Mouse (Mus musculus) v-Abl transformed pro-B cells (cell line): Measurements from ENCODE around the gene Katnal1.

Source experiments
- in situ Hi-C, 2 experiments: fragments of 400-800 bp; cut with MboI; formaldehyde crosslinking; loops; one replicate each; pipeline ENCODE4 v1.15.1; 2025; ENCODE audit not compliant: unreplicated experiment in 2 of 2

The Katnal1 gene

DNA sequence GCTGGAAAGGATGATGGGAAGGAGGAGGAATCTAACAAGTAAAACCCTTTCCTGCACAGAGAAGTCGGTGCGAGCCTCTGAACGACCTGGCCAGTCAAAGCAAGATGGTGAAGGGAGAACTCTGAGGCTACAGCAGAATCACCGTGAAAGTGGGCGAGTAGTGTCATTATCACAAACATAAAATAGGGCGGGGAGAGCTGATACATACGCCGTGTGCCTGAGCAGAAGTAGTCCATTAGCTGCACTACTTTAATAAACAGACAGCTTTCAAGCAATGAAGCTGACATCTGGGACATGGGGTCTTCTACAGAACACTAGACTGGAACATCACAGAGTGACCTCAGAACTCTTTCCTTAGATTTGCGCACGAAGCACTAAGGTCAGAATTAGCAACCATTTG is 32.6 kb downstream of the Katnal1 start:
- in situ Hi-C loops, result loop anchor here (5.0 kb wide), 2 partner anchors 74 to 84 kb away; no protein-coding TSS in a partner anchor

DNA sequence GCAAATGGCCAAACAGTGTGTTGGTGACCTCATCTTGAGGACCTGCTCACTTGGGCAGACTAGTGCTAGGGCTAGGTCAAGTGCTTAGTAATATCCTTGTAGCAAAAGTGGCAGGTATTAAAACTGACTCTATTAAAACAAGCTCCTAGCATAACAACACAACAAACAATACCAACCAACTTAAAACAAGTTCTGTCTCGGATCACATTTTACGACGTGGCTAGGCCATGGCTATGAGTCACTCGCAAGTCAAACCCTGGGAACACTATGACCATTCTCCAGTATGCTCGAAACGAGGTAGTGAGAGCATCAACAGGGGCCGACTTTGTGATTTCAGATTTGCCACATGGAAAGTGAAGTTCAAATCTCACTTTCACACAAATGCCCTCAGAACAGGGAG is 33.3 kb downstream of the Katnal1 start:
- in situ Hi-C loops, result loop anchor here (5.0 kb wide), 2 partner anchors 74 to 84 kb away; no protein-coding TSS in a partner anchor

DNA sequence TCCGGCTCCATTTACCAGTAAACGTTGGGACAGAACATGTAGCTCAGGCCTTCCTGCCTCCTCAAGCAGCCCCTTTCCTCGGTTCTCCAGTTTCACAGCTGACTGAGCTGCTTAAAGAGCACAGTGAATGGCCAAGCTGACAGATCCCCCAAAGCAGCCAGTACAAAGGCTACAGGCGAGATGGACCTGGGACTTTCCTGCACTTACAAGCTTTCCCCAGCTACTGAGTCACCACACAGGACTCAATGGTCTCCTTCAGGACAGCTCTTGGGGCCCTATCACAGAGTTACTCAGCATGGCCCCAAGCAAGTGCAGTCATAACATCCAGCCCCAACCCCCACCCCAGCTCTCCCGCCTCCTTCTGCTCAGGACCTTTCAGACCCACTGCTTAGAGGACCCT is 34.1 kb downstream of the Katnal1 start:
- in situ Hi-C loops, result loop anchor here (5.0 kb wide), 2 partner anchors 73 to 83 kb away; no protein-coding TSS in a partner anchor

DNA sequence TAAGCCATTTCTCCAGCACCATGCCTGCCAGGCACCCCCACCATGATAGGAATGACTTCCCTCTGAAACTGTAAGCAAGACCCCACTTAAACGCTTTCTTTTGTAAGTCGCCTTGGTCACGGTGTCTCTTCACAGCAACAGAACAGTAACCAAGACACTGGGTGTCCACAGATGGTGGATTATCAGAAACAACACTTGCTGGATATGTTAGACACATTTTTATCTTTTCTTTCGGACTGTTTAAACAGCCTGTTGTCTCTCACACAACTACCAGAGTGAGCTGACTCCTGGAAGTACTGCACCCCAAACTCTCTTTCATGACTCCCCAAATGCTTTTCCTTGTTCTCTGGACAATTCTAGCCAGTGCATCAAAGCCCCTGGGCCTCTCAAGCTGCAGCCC is 38.9 kb downstream of the Katnal1 start:
- in situ Hi-C loops, result no loop called here

DNA sequence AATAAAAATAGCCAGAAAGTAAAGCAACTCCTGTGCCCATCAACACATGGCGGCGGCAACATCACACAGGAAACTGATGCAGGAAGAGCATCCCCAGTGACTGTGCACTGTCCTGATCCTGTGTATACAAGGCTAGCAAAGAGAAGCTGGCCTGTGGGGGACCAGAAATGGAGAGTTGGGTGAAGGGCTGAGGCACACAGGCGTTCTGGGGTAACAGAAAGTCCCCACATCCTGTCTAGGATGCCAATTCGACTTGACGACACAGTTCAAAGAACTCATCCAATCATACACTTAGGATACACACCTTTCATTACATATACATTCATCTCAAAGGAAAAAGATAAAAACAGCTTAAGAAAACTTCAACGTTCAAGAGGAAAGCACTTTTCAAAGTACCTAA is 41.1 kb downstream of the Katnal1 start:
- in situ Hi-C loops, result no loop called here

DNA sequence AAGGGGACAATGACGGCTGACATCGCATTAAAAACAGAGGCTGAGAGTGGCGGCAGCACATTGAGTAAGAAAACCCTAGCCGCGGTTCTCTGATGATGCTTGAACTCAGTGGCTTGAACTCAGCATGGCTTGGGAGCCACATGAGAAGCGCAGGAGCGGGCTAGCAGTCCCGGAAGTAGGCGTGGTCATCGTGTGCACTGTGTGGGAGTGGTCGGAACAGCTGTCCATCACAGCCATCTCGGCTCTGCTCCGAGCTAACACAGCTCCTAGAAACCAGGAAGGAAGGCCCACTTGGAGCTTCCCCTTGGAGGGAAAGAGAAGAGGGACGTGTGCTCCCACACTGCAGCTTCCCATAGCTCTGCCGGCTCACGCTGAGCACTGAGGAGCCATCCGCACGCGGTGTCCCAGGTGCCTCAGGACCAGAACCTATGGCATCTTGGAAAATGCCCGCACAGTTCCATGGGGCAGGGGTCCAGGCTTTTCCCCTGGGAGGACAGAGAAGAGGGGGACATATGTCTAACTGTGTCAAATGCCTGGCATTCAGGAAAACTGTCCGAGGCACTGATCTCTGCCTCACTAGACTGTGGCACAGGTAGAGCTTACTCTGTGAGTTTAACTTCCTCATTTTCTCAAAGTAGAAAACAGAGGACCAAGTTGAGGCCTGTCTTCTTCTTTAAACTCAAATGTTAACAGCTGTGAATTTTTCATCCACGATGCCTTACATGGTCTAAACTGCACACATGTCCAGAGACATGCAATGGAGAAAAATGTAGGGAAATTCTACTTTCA is 43.1 kb downstream of the Katnal1 start:
- in situ Hi-C loops, result no loop called here

DNA sequence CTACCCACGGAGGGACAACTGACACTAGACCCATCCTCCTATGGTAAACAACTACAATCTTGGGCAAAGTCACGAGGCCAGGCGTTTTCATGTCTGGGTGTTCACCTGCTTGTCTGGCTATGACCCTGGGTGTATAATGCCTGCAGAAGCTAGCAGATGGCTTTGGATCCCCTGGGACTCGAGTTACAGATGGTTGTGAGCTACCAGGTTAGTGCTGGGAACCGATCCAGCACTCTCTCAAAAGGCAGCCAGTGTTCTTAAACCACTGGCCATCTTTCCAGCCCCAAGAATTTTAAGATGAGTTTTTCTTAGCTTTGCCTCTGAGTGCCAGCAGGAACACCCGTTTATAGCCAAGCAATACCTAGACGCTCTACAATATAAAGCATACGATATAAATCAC is 45.4 kb downstream of the Katnal1 start:
- in situ Hi-C loops, result no loop called here

DNA sequence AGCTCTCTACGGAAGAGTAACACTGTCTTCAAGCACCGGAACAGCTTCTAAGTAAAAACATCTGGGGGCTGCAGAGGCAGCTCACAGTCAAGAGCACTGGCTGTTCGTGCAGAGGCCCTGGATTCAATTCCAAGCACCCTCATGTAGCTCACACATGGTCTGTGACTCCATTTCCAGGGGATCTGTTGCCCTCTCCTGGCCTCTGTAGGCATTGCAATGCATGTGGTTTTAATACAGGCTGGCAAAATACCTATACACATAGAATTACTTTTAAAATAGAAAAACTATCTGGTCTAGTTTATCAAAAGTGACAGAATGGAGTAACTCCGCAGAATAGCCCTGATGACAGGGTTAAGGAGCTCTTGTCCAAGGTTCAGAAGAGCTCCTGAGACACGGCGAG is 49.9 kb downstream of the Katnal1 start:
- in situ Hi-C loops, result loop anchor here in 1 of 2 experiments (10.0 kb wide), 1 partner anchor 54 kb away; no protein-coding TSS in a partner anchor

DNA sequence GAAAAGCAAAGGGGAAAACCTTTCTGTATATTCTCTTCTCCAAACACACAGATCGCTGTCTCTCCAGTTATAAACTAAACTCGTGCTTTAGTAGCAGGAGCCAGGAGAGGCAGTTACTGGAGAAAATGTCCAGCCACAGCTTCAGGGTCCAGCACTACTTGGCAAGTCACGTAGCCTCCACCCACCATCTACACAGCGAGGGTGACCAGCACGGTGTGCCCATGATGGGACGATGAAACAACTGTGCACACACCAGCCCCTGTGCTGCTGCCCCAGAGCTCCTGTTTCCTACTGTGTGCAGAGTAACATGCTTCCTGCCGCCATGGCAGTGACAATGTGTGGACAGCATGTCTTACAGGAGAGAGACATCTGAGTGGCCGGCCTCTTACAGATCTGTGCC is 56.0 kb downstream of the Katnal1 start:
- in situ Hi-C loops, result loop anchor here in 1 of 2 experiments (10.0 kb wide), 1 partner anchor 48 kb away; no protein-coding TSS in a partner anchor

DNA sequence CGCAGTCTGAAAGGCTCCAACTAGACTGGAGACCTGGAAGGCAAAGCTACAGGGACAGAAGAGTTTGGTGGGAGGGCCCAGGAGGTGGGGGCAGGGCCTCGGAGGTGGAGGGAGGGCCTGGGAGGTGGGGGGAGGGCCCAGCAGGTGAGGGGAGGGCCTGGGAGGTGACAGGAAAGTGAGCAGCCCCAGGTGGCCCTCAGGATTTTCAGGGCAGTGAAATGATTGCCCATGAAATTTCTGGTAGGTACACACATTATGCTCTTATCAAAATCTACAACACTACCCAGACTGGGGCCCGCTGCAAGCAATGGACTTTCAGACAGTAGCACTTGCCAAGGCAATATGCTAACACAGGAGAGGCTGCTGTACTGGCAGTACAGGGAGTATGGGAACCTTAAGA is 59.5 kb downstream of the Katnal1 start:
- in situ Hi-C loops, result no loop called here

DNA sequence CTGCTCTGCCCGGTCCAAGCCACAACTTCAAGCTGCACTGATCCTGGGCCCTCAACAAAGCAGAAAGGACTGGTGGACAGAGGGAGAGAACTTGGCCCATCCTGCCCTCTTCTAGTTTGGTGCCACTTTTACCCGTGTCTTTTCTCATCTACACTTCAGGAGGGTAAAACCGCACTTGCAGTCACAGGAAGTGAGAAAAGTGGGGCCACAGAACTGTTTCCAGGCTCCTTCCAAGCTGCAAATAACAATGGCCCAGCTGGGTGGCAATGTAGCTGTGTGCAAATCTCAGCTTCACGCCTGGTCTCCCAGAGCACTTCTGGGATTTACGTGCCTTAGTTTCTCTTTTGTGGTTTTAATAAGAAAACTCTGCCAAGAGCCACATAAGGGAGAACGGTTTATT is 61.4 kb downstream of the Katnal1 start:
- in situ Hi-C loops, result no loop called here

DNA sequence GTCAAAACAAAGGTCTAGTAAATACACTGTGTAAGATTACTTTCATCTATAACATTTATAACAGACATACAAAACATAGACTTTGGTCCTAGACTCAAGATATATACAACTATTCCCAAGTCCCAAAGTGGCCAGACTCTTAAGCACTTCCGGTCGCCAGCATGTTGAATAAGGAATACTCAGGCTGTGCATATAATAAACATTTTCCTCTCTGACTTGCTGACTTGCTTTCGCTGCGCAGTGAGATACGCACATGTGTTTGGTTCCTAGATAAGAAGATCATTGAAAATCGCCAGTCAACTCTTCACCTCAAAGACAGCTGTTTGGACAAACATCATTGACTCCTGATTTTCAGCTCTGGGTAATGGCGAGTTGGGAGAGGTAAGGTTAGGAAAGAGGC is 61.9 kb downstream of the Katnal1 start:
- in situ Hi-C loops, result no loop called here

DNA sequence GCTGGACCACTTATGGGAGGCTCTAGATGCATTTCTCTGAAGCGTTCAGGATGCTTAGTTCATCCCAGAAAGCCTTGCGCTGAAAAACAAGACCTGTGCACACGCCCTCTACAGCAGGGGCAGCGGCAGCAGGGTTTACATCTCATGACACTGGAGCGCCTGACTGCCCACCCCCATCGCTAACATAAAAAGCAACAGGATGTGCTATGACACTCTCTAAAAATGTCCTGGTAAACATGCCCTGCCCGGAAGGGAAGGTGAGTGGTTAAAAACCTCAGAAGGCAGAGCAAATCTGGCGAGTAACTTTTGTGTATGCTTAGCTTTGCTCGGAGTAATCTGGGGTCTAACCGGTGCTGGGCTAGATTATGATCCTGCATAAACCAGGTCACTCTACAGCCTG is 62.5 kb downstream of the Katnal1 start:
- in situ Hi-C loops, result no loop called here

DNA sequence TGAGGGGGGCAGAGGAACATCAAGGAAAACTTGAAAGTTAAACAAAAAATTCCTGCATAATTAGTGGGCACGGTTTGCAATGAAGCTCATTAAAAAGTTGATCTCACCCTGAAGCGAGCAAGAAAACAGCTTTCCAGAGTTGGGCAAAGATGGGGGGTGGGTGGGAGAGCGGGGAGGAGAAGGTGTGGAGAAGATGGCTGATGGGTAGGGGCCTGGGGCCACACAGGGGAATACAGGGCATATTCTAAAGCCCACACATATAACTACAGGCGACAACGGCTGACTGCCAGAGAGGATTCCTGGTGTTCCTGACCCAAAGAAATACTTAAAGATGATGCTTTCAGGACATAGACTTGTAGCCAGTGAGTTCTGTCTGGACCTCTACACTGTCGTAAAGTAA is 65.7 kb downstream of the Katnal1 start:
- in situ Hi-C loops, result loop anchor here in 1 of 2 experiments (5.0 kb wide), 1 partner anchor 36 kb away; no protein-coding TSS in a partner anchor

DNA sequence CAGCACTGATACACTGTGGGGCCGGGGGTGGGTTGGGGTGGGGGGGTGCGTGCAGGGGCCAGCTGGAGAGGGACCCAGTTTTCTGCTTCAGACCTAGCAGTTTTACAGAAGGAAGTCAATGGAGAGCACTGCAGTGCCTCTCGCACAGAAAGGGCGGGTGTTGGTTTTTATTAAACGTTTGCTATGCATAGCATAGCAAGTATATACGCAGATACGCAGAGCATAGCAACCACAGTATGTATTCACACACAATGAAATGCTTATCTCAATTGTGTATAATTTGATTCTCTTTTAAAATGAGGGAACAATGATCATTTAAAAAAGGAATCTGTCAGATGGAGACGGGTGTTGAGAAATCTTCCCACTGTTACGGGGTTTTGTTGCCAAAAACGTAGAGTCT is 66.3 kb downstream of the Katnal1 start:
- in situ Hi-C loops, result loop anchor here in 1 of 2 experiments (5.0 kb wide), 1 partner anchor 36 kb away; no protein-coding TSS in a partner anchor

DNA sequence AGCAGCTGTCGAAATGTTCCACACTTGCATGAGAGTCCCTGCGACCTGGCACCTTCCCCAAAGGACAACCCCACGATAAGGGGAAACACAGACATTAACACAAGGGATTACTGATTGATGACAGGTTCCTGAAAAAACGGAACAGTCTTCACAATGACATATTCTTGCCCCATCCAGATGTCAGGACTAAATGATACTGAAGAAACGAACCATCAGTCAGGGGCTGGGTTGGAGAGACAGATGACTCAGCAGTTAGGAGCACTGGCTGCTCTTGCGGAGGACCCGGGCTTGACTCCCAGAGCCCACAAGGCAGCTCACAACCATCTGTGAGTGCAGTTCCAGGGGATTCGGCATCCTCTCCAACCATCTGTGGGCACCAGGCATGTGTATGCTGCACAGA is 67.0 kb downstream of the Katnal1 start:
- in situ Hi-C loops, result loop anchor here in 1 of 2 experiments (5.0 kb wide), 1 partner anchor 35 kb away; no protein-coding TSS in a partner anchor

DNA sequence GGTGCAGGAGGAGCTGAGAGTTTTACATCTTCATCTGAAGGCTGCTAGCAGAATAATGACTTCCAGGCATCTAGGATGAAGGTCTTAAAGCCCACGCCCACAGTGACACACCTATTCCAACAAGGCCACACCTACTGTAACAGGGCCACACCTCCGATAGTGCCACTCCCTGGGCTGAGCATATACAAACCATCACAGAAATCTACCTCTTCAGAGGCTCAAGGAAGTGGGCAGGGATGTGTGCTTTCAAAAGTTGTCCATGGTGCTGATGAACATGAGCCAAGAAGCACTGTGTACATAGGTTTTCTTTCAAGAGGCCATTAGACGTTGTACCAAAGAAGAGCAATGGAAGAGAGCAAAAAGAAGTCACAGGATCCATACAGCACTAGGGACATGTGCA is 71.6 kb downstream of the Katnal1 start:
- in situ Hi-C loops, result no loop called here

DNA sequence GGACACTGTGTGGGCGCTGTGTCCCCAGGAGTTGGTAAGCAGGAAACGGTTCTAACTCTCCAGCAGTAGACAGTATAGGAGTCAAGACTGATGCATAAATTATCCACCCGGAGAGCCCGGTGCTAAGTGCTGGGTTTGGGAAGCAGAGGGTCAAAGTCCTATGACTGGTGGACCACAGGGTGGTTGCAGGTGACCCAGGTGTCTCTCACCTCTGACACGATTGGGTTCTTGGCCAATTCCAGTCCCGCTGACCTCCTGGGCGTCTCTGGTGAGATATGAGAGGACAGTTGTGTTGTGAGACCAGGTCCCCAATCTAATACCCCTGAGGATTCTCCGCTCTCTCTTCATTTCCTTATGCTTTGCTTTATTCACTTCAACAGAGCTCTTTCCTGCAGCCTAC is 74.1 kb downstream of the Katnal1 start:
- in situ Hi-C loops, result no loop called here

DNA sequence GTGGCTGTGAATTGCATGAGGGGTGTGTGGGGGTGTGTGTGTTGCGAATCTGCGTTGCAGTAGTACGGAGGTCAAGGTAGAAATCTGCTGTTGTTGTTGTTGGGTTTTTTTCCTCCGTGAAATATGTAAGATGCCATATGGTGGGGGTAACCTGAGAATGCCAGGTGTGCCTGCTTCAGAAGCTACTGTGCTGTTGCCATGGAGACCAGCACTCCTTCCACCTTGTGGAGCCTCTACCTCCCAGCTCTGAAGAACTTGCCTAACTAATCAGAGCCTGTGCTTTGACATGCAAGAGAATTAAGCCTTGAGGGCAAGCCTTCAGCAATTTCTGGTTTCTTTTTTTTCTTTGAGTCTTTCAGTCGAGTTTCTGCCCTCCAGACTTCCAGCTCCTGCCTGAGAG is 75.0 kb downstream of the Katnal1 start:
- in situ Hi-C loops, result no loop called here

DNA sequence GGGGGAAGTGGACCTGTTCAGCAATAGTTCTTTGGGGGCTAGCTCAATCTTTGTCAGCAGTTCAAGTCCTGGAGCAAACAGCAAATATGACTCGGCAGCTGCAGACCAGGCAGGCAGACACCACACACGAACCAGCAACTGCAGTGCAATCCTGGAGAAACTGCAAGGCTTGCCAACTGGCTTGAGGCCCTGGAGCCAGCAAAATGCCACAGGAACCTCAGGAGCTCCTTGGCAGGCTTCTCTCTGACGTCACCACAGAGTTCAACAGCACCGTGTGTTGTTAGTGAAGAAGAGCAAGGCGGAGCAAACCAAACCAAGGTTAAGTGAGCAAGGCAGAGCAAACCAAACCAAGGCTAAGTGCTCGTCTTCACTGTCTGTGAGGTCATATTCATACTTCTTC is 79.6 kb downstream of the Katnal1 start:
- in situ Hi-C loops, result no loop called here

DNA sequence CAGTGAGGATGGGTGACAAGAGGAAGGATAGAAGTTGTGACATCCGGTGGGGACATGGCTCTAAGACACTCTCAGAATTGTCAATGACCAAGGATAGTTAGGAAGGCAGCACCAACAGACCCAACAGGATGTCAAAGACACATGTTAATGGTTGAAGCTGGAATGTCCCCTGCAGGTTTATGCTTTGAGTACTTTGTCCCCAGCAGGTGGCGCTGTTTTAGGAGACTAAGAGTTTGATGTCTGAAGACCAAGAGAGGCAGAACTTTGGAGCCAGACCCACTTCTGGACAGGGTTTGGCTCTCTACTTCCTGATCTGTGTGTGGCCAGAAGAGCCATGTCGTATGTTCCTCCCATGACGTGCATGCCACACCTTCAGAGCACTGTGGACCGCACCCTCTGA is 82.1 kb downstream of the Katnal1 start:
- in situ Hi-C loops, result no loop called here

DNA sequence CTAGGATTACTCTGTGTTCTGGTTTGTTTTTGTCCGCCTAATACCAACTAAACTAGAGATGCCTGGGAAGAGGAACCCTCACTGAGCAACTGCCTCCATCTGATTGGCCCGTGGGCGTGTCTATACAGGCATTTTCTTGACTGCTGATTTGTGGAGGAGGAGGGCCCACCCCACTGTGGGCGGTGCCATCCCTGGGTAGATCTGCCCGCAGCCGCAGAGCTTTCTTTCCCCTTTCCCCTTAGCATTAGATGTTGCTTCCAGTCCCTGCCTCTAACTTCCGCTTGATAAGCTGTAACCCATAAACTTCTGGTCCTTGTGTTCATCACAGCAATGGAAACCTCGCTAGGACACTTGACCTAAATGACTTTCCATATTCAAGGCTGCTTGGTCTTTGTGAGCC is 92.1 kb downstream of the Katnal1 start:
- in situ Hi-C loops, result no loop called here
